Comparison of ENCODE assay signal across 7 mouse cellular contexts in genomic region chr2:21187576-21187975, GRCm38 (mm10). TPM values are rescaled to one million over a fixed set of nuclear protein-coding genes. Genes with fewer than 3 reads are reported as not detected.
DNase-seq lines count a peak whose midpoint lies in the region; ATAC-seq and TF ChIP-seq lines count a peak whose summit lies in the region.

No protein-coding gene starts in this region.

- H3K4me3 ChIP-seq in midbrain, postnatal 0 days (ENCODE audit: low read depth, low read length), result no peak overlapping the region
- no peak overlapping the region for H3K4me3 ChIP-seq in midbrain, embryonic 16.5 days (ENCODE audit: low read depth, low read length)
- no peak overlapping the region for H3K4me3 ChIP-seq in cortical plate, adult 2 months (ENCODE audit: insufficient read depth, low read length)
- no peak overlapping the region for H3K4me3 ChIP-seq in liver, adult 2 months (ENCODE audit: insufficient read depth, low read depth, low read length)

- WGBS in midbrain, postnatal 0 days, result 52% methylated on average over 7 of the region's 7 CpGs
- WGBS in midbrain, embryonic 16.5 days, result 56% methylated on average over 7 of the region's 7 CpGs
- WGBS in liver, adult 2 months, result 35% methylated on average over 7 of the region's 7 CpGs

- no peak overlapping the region for H3K4me2 ChIP-seq in midbrain, postnatal 0 days (ENCODE audit: low read depth, low read length, poor library complexity, severe bottlenecking)
- H3K4me2 ChIP-seq in midbrain, embryonic 16.5 days (ENCODE audit: low read length), result no peak overlapping the region

- H3K27ac ChIP-seq in midbrain, postnatal 0 days (ENCODE audit: low read depth, low read length), result no peak overlapping the region
- H3K27ac ChIP-seq in midbrain, embryonic 16.5 days (ENCODE audit: low read length), result no peak overlapping the region
- no peak overlapping the region for H3K27ac ChIP-seq in cortical plate, adult 2 months (ENCODE audit: insufficient read depth, low read length)
- no peak overlapping the region for H3K27ac ChIP-seq in liver, adult 2 months (replicated peaks; ENCODE audit: insufficient read depth, low read depth, low read length)

- peak; percentile 74 for TF ChIP-seq CTCF in midbrain, postnatal 0 days (IDR thresholded peaks at IDR 0.05)
- TF ChIP-seq CTCF in cortical plate, adult 2 months (IDR thresholded peaks at IDR 0.05; ENCODE audit: extremely low read depth, insufficient read depth, low read length), result peak; percentile 82
- TF ChIP-seq CTCF in liver, adult 2 months (IDR thresholded peaks at IDR 0.05; ENCODE audit: low read depth, low read length), result peak; percentile 77

- no peak for ATAC-seq in midbrain, postnatal 0 days (ENCODE audit: low FRiP score)
- ATAC-seq in midbrain, embryonic 16.5 days, result no peak

- TF ChIP-seq POLR2A in cortical plate, adult 2 months (IDR thresholded peaks at IDR 0.05; ENCODE audit: extremely low read depth, insufficient read depth, low read length), result no peak
- no peak for TF ChIP-seq POLR2A in liver, adult 2 months (IDR thresholded peaks at IDR 0.05; ENCODE audit: extremely low read depth, insufficient read depth, low read length)

- DNase-seq in midbrain, postnatal 0 days (ENCODE audit: low spot score), result peak; percentile 37
- peak; percentile 45 for DNase-seq in R1 (ENCODE audit: low read depth, low spot score)
- DNase-seq in kidney, adult 8-10 months, result peak; percentile 15 to 69
- peak; percentile 47 for DNase-seq in liver, adult 2 months (ENCODE audit: extremely low read depth, low read depth, low spot score)
- peak; percentile 81 for DNase-seq in right cerebral cortex, postnatal 14 days

- H3K9me3 ChIP-seq in midbrain, postnatal 0 days (ENCODE audit: low read length), result no peaks in the 10 kb centered on the region
- no peaks in the 10 kb centered on the region for H3K9me3 ChIP-seq in midbrain, embryonic 16.5 days (replicated peaks; ENCODE audit: control insufficient read depth, low read length, poor library complexity, severe bottlenecking)

- H3K27me3 ChIP-seq in midbrain, postnatal 0 days (ENCODE audit: insufficient read depth, low read length), result no peaks in the 10 kb centered on the region
- H3K27me3 ChIP-seq in midbrain, embryonic 16.5 days (ENCODE audit: control insufficient read depth, insufficient read depth, low read depth, low read length), result no peaks in the 10 kb centered on the region
- no peaks in the 10 kb centered on the region for H3K27me3 ChIP-seq in liver, adult 2 months (ENCODE audit: control insufficient read depth, insufficient read depth, low read length)

- H3K9ac ChIP-seq in midbrain, postnatal 0 days (replicated peaks; ENCODE audit: low read length, poor library complexity, severe bottlenecking), result no peak overlapping the region
- no peak overlapping the region for H3K9ac ChIP-seq in midbrain, embryonic 16.5 days (ENCODE audit: low read depth, low read length)
- no peak overlapping the region for H3K9ac ChIP-seq in liver, adult 2 months (ENCODE audit: low read depth, low read length)

- no peaks in the 10 kb centered on the region for H3K4me1 ChIP-seq in midbrain, postnatal 0 days (ENCODE audit: insufficient read depth, low read length)
- 0 out of 2 replicates have a peak, but pooled peaks cover 2% of the 10 kb centered on the region for H3K4me1 ChIP-seq in midbrain, embryonic 16.5 days (ENCODE audit: control insufficient read depth, insufficient read depth, low read length)
- no peaks in the 10 kb centered on the region for H3K4me1 ChIP-seq in cortical plate, adult 2 months (ENCODE audit: control insufficient read depth, insufficient read depth, low read length)
- H3K4me1 ChIP-seq in liver, adult 2 months (ENCODE audit: control insufficient read depth, insufficient read depth, low read length), result no peaks in the 10 kb centered on the region

- H3K79me2 ChIP-seq in liver, adult 2 months (ENCODE audit: control insufficient read depth, insufficient read depth, low read length), result no peaks in the 10 kb centered on the region

- H3K36me3 ChIP-seq in midbrain, postnatal 0 days (ENCODE audit: insufficient read depth, low read length), result no peaks in the 10 kb centered on the region
- H3K36me3 ChIP-seq in midbrain, embryonic 16.5 days (ENCODE audit: control insufficient read depth, insufficient read depth, low read length), result no peaks in the 10 kb centered on the region
- H3K36me3 ChIP-seq in liver, adult 2 months (ENCODE audit: control insufficient read depth, insufficient read depth, low read length), result no peaks in the 10 kb centered on the region

RNA-seq across cellular contexts. Expression of gene Enkur, which starts 17.6 kb away (rescaled TPM):
- total RNA-seq in midbrain, postnatal 0 days (2014; rRNA removed), result 3.4 and 6.2 TPM in 2 replicates
- 6.6 and 7.7 TPM in 2 replicates for polyA plus RNA-seq in midbrain, postnatal 0 days (2015; fragmentation: Nextera tagmentation; extraction: Ambion mirVana)
- 5.8 and 8.4 TPM in 2 replicates for polyA plus RNA-seq in midbrain, embryonic 16.5 days (2015; fragmentation: Nextera tagmentation; extraction: Ambion mirVana)
- polyA plus RNA-seq in cortical plate, adult 2 months (2012; rRNA removed), result 3.9 and 4.4 TPM in 2 replicates
- total RNA-seq in liver, adult 2 months (2014; rRNA removed), result not detected in 2 replicates
- polyA plus RNA-seq in liver, adult 2 months (2012; rRNA removed), result not detected in 2 replicates

RNA-seq across cellular contexts. Expression of gene Thnsl1, which starts 17.9 kb away (rescaled TPM):
- 18.2 and 22.6 TPM in 2 replicates for total RNA-seq in midbrain, postnatal 0 days (2014; rRNA removed)
- 17.8 and 18.5 TPM in 2 replicates for polyA plus RNA-seq in midbrain, postnatal 0 days (2015; fragmentation: Nextera tagmentation; extraction: Ambion mirVana)
- polyA plus RNA-seq in midbrain, embryonic 16.5 days (2015; fragmentation: Nextera tagmentation; extraction: Ambion mirVana), result 24.5 and 28.3 TPM in 2 replicates
- 12.7 and 13.6 TPM in 2 replicates for polyA plus RNA-seq in cortical plate, adult 2 months (2012; rRNA removed)
- 3.5 and 4.0 TPM in 2 replicates for total RNA-seq in liver, adult 2 months (2014; rRNA removed)
- polyA plus RNA-seq in liver, adult 2 months (2012; rRNA removed), result 1.2 and 2.0 TPM in 2 replicates
